In genomic region chr7:44851625-44852234, GRCm38 (mm10) we compare ENCODE assay signal across 13 mouse cellular contexts. TPM values are rescaled to one million over a fixed set of nuclear protein-coding genes. Genes with fewer than 3 reads are reported as not detected.
DNase-seq lines count a peak whose midpoint lies in the region; ATAC-seq and TF ChIP-seq lines count a peak whose summit lies in the region.
"Had no signal": no experiment of that assay in that cellular context is flagged by ENCODE, and none has a peak within 500 bp of the region (broad histone marks: within the 10 kb centered on the region; RNA-seq: fewer than 3 reads in every experiment).

No protein-coding gene starts in this region.

- no peak for DNase-seq in gastrocnemius, adult 2 months
- DNase-seq in gastrocnemius, adult 18-20 months (ENCODE audit: low spot score) = no peak
- DNase-seq in lung, adult 2 months = no peak
- DNase-seq in hindbrain, embryonic 14.5 days (ENCODE audit: low spot score) = no peak
- DNase-seq in liver, postnatal 0 days = no peak
- no peak for DNase-seq in Muller cell, postnatal 12 days (ENCODE audit: inconsistent ontology term)
- DNase-seq in lung, postnatal 0 days (ENCODE audit: low spot score) = no peak
- DNase-seq: adrenal gland, postnatal 25 days; heart, adult 2 months; lung, postnatal 14 days; right cerebral cortex, postnatal 25 days had no signal

- H3K4me2 ChIP-seq in lung, embryonic 15.5 days = no peak overlapping the region; the same call in 1 of the 2 replicates
- H3K4me2 ChIP-seq in hindbrain, embryonic 14.5 days (replicated peaks) = peak overlapping the region; percentile 85; the same call in 1 of the 2 replicates
- H3K4me2 ChIP-seq in liver, postnatal 0 days (ENCODE audit: low read depth, low read length) = peak overlapping the region; percentile 75; the same call in 1 of the 2 replicates
- H3K4me2 ChIP-seq in lung, postnatal 0 days (replicated peaks; ENCODE audit: low read depth, low read length) = no peak overlapping the region

- 93% methylated on average over 12 of the region's 12 CpGs for WGBS in lung, embryonic 15.5 days
- WGBS in lung, adult 2 months = 92% methylated on average over 12 of the region's 12 CpGs
- 94% methylated on average over 12 of the region's 12 CpGs for WGBS in hindbrain, embryonic 14.5 days
- 85% methylated on average over 12 of the region's 12 CpGs for WGBS in liver, postnatal 0 days (ENCODE audit: insufficient replicate concordance)
- 88% methylated on average over 12 of the region's 12 CpGs for WGBS in lung, postnatal 0 days

- intact Hi-C loops in gastrocnemius, adult 2 months (cut with DNase I) = no loop called here

- TF ChIP-seq EP300 in liver, postnatal 0 days (IDR thresholded peaks at IDR 0.05; ENCODE audit: low read depth) = no peak
- no peak for TF ChIP-seq EP300 in lung, postnatal 0 days (IDR thresholded peaks at IDR 0.05)

- no peak for ATAC-seq in lung, embryonic 15.5 days (ENCODE audit: borderline replicate concordance, extremely low read depth, low FRiP score, low TSS enrichment)
- ATAC-seq in hindbrain, embryonic 14.5 days (ENCODE audit: low FRiP score) = no peak
- ATAC-seq in liver, postnatal 0 days = no peak
- ATAC-seq in lung, postnatal 0 days = no peak

- peaks cover 11% of the 10 kb centered on the region for H3K36me3 ChIP-seq in lung, embryonic 15.5 days
- H3K36me3 ChIP-seq in hindbrain, embryonic 14.5 days (replicated peaks; ENCODE audit: control insufficient read depth, insufficient read depth) = peaks cover 13% of the 10 kb centered on the region
- 0 out of 2 replicates have a peak, but pooled peaks cover 2% of the 10 kb centered on the region for H3K36me3 ChIP-seq in liver, postnatal 0 days (replicated peaks; ENCODE audit: insufficient read depth, low read length)
- no peaks in the 10 kb centered on the region; the same call in 1 of the 2 replicates for H3K36me3 ChIP-seq in lung, postnatal 0 days (ENCODE audit: insufficient read depth, low read length)

- no peak for TF ChIP-seq POLR2A in lung, adult 2 months (IDR thresholded peaks at IDR 0.05; ENCODE audit: borderline replicate concordance, extremely low read depth, low read depth, low read length)

- H3K4me1 ChIP-seq in lung, embryonic 15.5 days = peaks cover 62% of the 10 kb centered on the region
- peaks cover 15% of the 10 kb centered on the region for H3K4me1 ChIP-seq in lung, adult 2 months (ENCODE audit: control insufficient read depth, insufficient read depth, low read length)
- peaks cover 40% of the 10 kb centered on the region for H3K4me1 ChIP-seq in hindbrain, embryonic 14.5 days (replicated peaks; ENCODE audit: control insufficient read depth, insufficient read depth, low read length)
- peaks cover 58% of the 10 kb centered on the region for H3K4me1 ChIP-seq in liver, postnatal 0 days (ENCODE audit: insufficient read depth)
- H3K4me1 ChIP-seq in lung, postnatal 0 days (ENCODE audit: insufficient read depth, low read depth, low read length) = peaks cover 32% of the 10 kb centered on the region

- H3K27ac ChIP-seq in gastrocnemius, adult 2 months = no peak overlapping the region
- no peak overlapping the region for H3K27ac ChIP-seq in lung, embryonic 15.5 days
- no peak overlapping the region for H3K27ac ChIP-seq in hindbrain, embryonic 14.5 days
- H3K27ac ChIP-seq in liver, postnatal 0 days (ENCODE audit: low read depth) = no peak overlapping the region
- H3K27ac ChIP-seq in lung, postnatal 0 days (ENCODE audit: low read length) = no peak overlapping the region
- H3K27ac ChIP-seq: heart, adult 2 months; kidney, postnatal 0 days had no signal

- H3K27me3 ChIP-seq in lung, embryonic 15.5 days = no peaks in the 10 kb centered on the region
- H3K27me3 ChIP-seq in hindbrain, embryonic 14.5 days (ENCODE audit: control insufficient read depth, insufficient read depth, low read length) = no peaks in the 10 kb centered on the region
- no peaks in the 10 kb centered on the region for H3K27me3 ChIP-seq in liver, postnatal 0 days (ENCODE audit: insufficient read depth, low read length)
- H3K27me3 ChIP-seq in lung, postnatal 0 days (replicated peaks; ENCODE audit: insufficient read depth, low read length) = no peaks in the 10 kb centered on the region

- no peak overlapping the region for H3K9ac ChIP-seq in lung, embryonic 15.5 days
- 0 out of 2 replicates have a peak overlapping the region, but pooled peaks have one; percentile 87 for H3K9ac ChIP-seq in hindbrain, embryonic 14.5 days
- no peak overlapping the region for H3K9ac ChIP-seq in liver, postnatal 0 days (replicated peaks)
- H3K9ac ChIP-seq in lung, postnatal 0 days (replicated peaks; ENCODE audit: low read depth) = no peak overlapping the region

- H3K9me3 ChIP-seq in lung, embryonic 15.5 days = no peaks in the 10 kb centered on the region
- H3K9me3 ChIP-seq in hindbrain, embryonic 14.5 days (ENCODE audit: control insufficient read depth, low read length) = no peaks in the 10 kb centered on the region
- H3K9me3 ChIP-seq in liver, postnatal 0 days (ENCODE audit: low read length) = no peaks in the 10 kb centered on the region
- no peaks in the 10 kb centered on the region for H3K9me3 ChIP-seq in lung, postnatal 0 days (ENCODE audit: low read length)

- H3K4me3 ChIP-seq in gastrocnemius, adult 2 months = peak overlapping the region; percentile 92
- H3K4me3 ChIP-seq in lung, embryonic 15.5 days = 0 out of 2 replicates have a peak overlapping the region, but pooled peaks have one; percentile 60
- H3K4me3 ChIP-seq in lung, adult 2 months (replicated peaks; ENCODE audit: extremely low read depth, low read depth, low read length) = no peak overlapping the region
- H3K4me3 ChIP-seq in hindbrain, embryonic 14.5 days (replicated peaks; ENCODE audit: low read length) = peak overlapping the region; percentile 74; the same call in 1 of the 2 replicates
- no peak overlapping the region for H3K4me3 ChIP-seq in liver, postnatal 0 days (ENCODE audit: low read depth, low read length)
- no peak overlapping the region for H3K4me3 ChIP-seq in lung, postnatal 0 days (ENCODE audit: low read depth, low read length)
- H3K4me3 ChIP-seq: heart, adult 2 months had no signal

- TF ChIP-seq CTCF in gastrocnemius, adult 2 months (IDR thresholded peaks at IDR 0.05) = no peak
- TF ChIP-seq CTCF in lung, adult 2 months (IDR thresholded peaks at IDR 0.05; ENCODE audit: insufficient read depth, low read length) = no peak
- TF ChIP-seq CTCF in liver, postnatal 0 days (IDR thresholded peaks at IDR 0.05; ENCODE audit: low read depth) = no peak
- TF ChIP-seq CTCF in lung, postnatal 0 days (IDR thresholded peaks at IDR 0.05) = no peak

RNA-seq across cellular contexts. Expression of gene Tbc1d17, which starts 2.9 kb away (rescaled TPM):
- total RNA-seq in gastrocnemius, adult 2 months (2021) = 10 to 100 TPM; 40.8 to 56.4 TPM
- total RNA-seq in gastrocnemius, adult 18-20 months (2021) = 10 to 100 TPM; 46.8 to 61.0 TPM
- 71.3 and 74.4 TPM in 2 replicates for polyA plus RNA-seq in lung, embryonic 15.5 days (2015; fragmentation: Nextera tagmentation; extraction: Ambion mirVana)
- polyA plus RNA-seq in lung, adult 2 months (2012; rRNA removed) = 95.7 and 114 TPM in 2 replicates
- polyA plus RNA-seq in hindbrain, embryonic 14.5 days (2014; fragmentation: Nextera tagmentation; extraction: Ambion mirVana) = 98.5 and 104 TPM in 2 replicates
- 28.2 and 30.5 TPM in 2 replicates for polyA plus RNA-seq in liver, postnatal 0 days (2015; fragmentation: Nextera tagmentation; extraction: Ambion mirVana)
- polyA plus RNA-seq in lung, postnatal 0 days (2015; fragmentation: Nextera tagmentation; extraction: Ambion mirVana) = 73.2 and 84.0 TPM in 2 replicates

RNA-seq across cellular contexts. Expression of gene Akt1s1, which starts 2.9 kb away (rescaled TPM):
- 100 to 1,000 TPM; 128 to 137 TPM for total RNA-seq in gastrocnemius, adult 2 months (2021)
- total RNA-seq in gastrocnemius, adult 18-20 months (2021) = 100 to 1,000 TPM; 130 to 144 TPM
- polyA plus RNA-seq in lung, embryonic 15.5 days (2015; fragmentation: Nextera tagmentation; extraction: Ambion mirVana) = 109 and 111 TPM in 2 replicates
- 96.6 and 130 TPM in 2 replicates for polyA plus RNA-seq in lung, adult 2 months (2012; rRNA removed)
- 57.6 and 59.1 TPM in 2 replicates for polyA plus RNA-seq in hindbrain, embryonic 14.5 days (2014; fragmentation: Nextera tagmentation; extraction: Ambion mirVana)
- polyA plus RNA-seq in liver, postnatal 0 days (2015; fragmentation: Nextera tagmentation; extraction: Ambion mirVana) = 36.9 and 38.6 TPM in 2 replicates
- polyA plus RNA-seq in lung, postnatal 0 days (2015; fragmentation: Nextera tagmentation; extraction: Ambion mirVana) = 84.0 and 89.4 TPM in 2 replicates

RNA-seq across cellular contexts. Expression of gene Pnkp, which starts 5.2 kb away (rescaled TPM):
- 10 to 100 TPM; 19.4 to 21.2 TPM for total RNA-seq in gastrocnemius, adult 2 months (2021)
- 10 to 100 TPM; 19.2 to 20.2 TPM for total RNA-seq in gastrocnemius, adult 18-20 months (2021)
- polyA plus RNA-seq in lung, embryonic 15.5 days (2015; fragmentation: Nextera tagmentation; extraction: Ambion mirVana) = 37.6 and 37.9 TPM in 2 replicates
- polyA plus RNA-seq in lung, adult 2 months (2012; rRNA removed) = 57.2 and 62.0 TPM in 2 replicates
- 23.4 and 26.5 TPM in 2 replicates for polyA plus RNA-seq in hindbrain, embryonic 14.5 days (2014; fragmentation: Nextera tagmentation; extraction: Ambion mirVana)
- polyA plus RNA-seq in liver, postnatal 0 days (2015; fragmentation: Nextera tagmentation; extraction: Ambion mirVana) = 25.6 and 27.9 TPM in 2 replicates
- polyA plus RNA-seq in lung, postnatal 0 days (2015; fragmentation: Nextera tagmentation; extraction: Ambion mirVana) = 39.7 and 41.3 TPM in 2 replicates

RNA-seq across cellular contexts. Expression of gene Ptov1, which starts 17.9 kb away (rescaled TPM):
- 100 to 1,000 TPM; 126 to 137 TPM for total RNA-seq in gastrocnemius, adult 2 months (2021)
- 100 to 1,000 TPM; 143 to 148 TPM for total RNA-seq in gastrocnemius, adult 18-20 months (2021)
- polyA plus RNA-seq in lung, embryonic 15.5 days (2015; fragmentation: Nextera tagmentation; extraction: Ambion mirVana) = 371 and 398 TPM in 2 replicates
- 274 and 280 TPM in 2 replicates for polyA plus RNA-seq in lung, adult 2 months (2012; rRNA removed)
- 430 and 454 TPM in 2 replicates for polyA plus RNA-seq in hindbrain, embryonic 14.5 days (2014; fragmentation: Nextera tagmentation; extraction: Ambion mirVana)
- polyA plus RNA-seq in liver, postnatal 0 days (2015; fragmentation: Nextera tagmentation; extraction: Ambion mirVana) = 43.5 and 49.8 TPM in 2 replicates
- polyA plus RNA-seq in lung, postnatal 0 days (2015; fragmentation: Nextera tagmentation; extraction: Ambion mirVana) = 276 and 288 TPM in 2 replicates

RNA-seq across cellular contexts. Expression of gene Atf5, which starts 35.3 kb away (rescaled TPM):
- total RNA-seq in gastrocnemius, adult 2 months (2021) = 100 to 1,000 TPM in 1 of 2 experiments, 10 to 100 TPM in 1; 74.7 to 115 TPM
- 10 to 100 TPM; 62.4 to 99.0 TPM for total RNA-seq in gastrocnemius, adult 18-20 months (2021)
- polyA plus RNA-seq in lung, embryonic 15.5 days (2015; fragmentation: Nextera tagmentation; extraction: Ambion mirVana) = 4.9 and 5.0 TPM in 2 replicates
- polyA plus RNA-seq in lung, adult 2 months (2012; rRNA removed) = 191 and 231 TPM in 2 replicates
- 2.2 and 2.5 TPM in 2 replicates for polyA plus RNA-seq in hindbrain, embryonic 14.5 days (2014; fragmentation: Nextera tagmentation; extraction: Ambion mirVana)
- polyA plus RNA-seq in liver, postnatal 0 days (2015; fragmentation: Nextera tagmentation; extraction: Ambion mirVana) = 66.6 and 72.5 TPM in 2 replicates
- 6.0 and 6.1 TPM in 2 replicates for polyA plus RNA-seq in lung, postnatal 0 days (2015; fragmentation: Nextera tagmentation; extraction: Ambion mirVana)

Comparison
In these comparisons a context has a peak if more than half of its experiments do, and no peak if none do; other contexts are left out.
1. H3K4me3 ChIP-seq: peak in gastrocnemius, adult 2 months (single experiment), lung, embryonic 15.5 days (single experiment) and hindbrain, embryonic 14.5 days (single experiment); none in lung, adult 2 months (single experiment), liver, postnatal 0 days (single experiment) and lung, postnatal 0 days (single experiment).
2. H3K4me2 ChIP-seq: peak in hindbrain, embryonic 14.5 days (single experiment) and liver, postnatal 0 days (single experiment); none in lung, embryonic 15.5 days (single experiment) and lung, postnatal 0 days (single experiment).